ENCODE assay signal across 8 mouse cellular contexts in genomic region chr13:67399183-67399903, GRCm38 (mm10). TPM values are rescaled to one million over a fixed set of nuclear protein-coding genes. Genes with fewer than 3 reads are reported as not detected.
DNase-seq lines count a peak whose midpoint lies in the region; ATAC-seq and TF ChIP-seq lines count a peak whose summit lies in the region.
"Not testable (repeated sequence)": the region's sequence is repeated elsewhere in the genome, so short reads cannot be mapped to it uniquely, and the experiment has no call there.

Gene Zfp429, minus strand, starts transcription at chr13:67399819.

- peak; percentile 94 for ATAC-seq in heart, embryonic 13.5 days (ENCODE audit: extremely low read depth, insufficient number of reproducible peaks, low FRiP score, low TSS enrichment)
- ATAC-seq in kidney, postnatal 0 days (replicated peaks; ENCODE audit: low FRiP score, low read depth), result peak; percentile 93
- ATAC-seq in monocyte, adult 5-6 weeks (replicated peaks; ENCODE audit: insufficient number of reproducible peaks, low FRiP score, low TSS enrichment, poor library complexity, severe bottlenecking), result peak; percentile 94

- not testable (repeated sequence) for H3K36me3 ChIP-seq in C2C12 (ENCODE audit: control insufficient read depth, insufficient read depth); kidney, postnatal 0 days (ENCODE audit: insufficient read depth, low read length); liver, adult 2 months (ENCODE audit: control insufficient read depth, insufficient read depth, low read length)
- peaks cover 12% of the 10 kb centered on the region for H3K36me3 ChIP-seq in heart, embryonic 13.5 days

- not testable (repeated sequence) for H3K9me3 ChIP-seq in heart, embryonic 13.5 days; kidney, postnatal 0 days (replicated peaks; ENCODE audit: low read length)

- peak within 1 kb of the TSS; percentile 49 for H3ac ChIP-seq in C2C12 (ENCODE audit: control insufficient read depth, insufficient read length, low read depth)

- H3K27ac ChIP-seq in heart, embryonic 13.5 days (replicated peaks), result not testable (repeated sequence)
- H3K27ac ChIP-seq in kidney, postnatal 0 days, result peak within 1 kb of the TSS; percentile 36; the same call in 1 of the 2 replicates
- peak within 1 kb of the TSS; percentile 17; the same call in 1 of the 2 replicates for H3K27ac ChIP-seq in liver, adult 2 months (replicated peaks; ENCODE audit: insufficient read depth, low read depth, low read length)

- H3K9ac ChIP-seq in heart, embryonic 13.5 days, result peak within 1 kb of the TSS; percentile 85
- peak within 1 kb of the TSS; percentile 57 for H3K9ac ChIP-seq in kidney, postnatal 0 days (ENCODE audit: low read depth, low read length)
- H3K9ac ChIP-seq in liver, adult 2 months (ENCODE audit: low read depth, low read length), result peak within 1 kb of the TSS; percentile 61

- TF ChIP-seq CTCF in C2C12 (IDR thresholded peaks at IDR 0.05; ENCODE audit: control insufficient read depth, insufficient read depth, insufficient read length); kidney, postnatal 0 days (IDR thresholded peaks at IDR 0.05; ENCODE audit: low read depth); liver, adult 2 months (IDR thresholded peaks at IDR 0.05; ENCODE audit: low read depth, low read length): not testable (repeated sequence)

- not testable (repeated sequence) for H3K27me3 ChIP-seq in C2C12 (ENCODE audit: control insufficient read depth, insufficient read depth, insufficient read length); heart, embryonic 13.5 days (replicated peaks); kidney, postnatal 0 days (ENCODE audit: insufficient read depth, low read length); liver, adult 2 months (ENCODE audit: control insufficient read depth, insufficient read depth, low read length)

- DNase-seq in c-Kit-negative CD71-positive TER-119-positive erythroid progenitor cells, embryonic 14.5 days (ENCODE audit: low read depth, low spot score), result peak; percentile 32
- peak; percentile 34 for DNase-seq in fibroblast of lung, adult 2 months (ENCODE audit: low read depth)
- peak; percentile 83 for DNase-seq in kidney, postnatal 0 days (ENCODE audit: low spot score)
- peak; percentile 57 for DNase-seq in liver, adult 2 months (ENCODE audit: extremely low read depth, low read depth, low spot score)
- peak; percentile 78 to 82 for DNase-seq in spleen, postnatal 36 days (ENCODE audit: low spot score in 2 of 2)

- H3K4me3 ChIP-seq in C2C12 (ENCODE audit: insufficient read depth, poor library complexity, severe bottlenecking), result peak within 1 kb of the TSS; percentile 21
- peak within 1 kb of the TSS; percentile 76 for H3K4me3 ChIP-seq in heart, embryonic 13.5 days
- H3K4me3 ChIP-seq in kidney, postnatal 0 days (replicated peaks; ENCODE audit: low read depth, low read length), result peak within 1 kb of the TSS; percentile 54
- peak within 1 kb of the TSS; percentile 53 for H3K4me3 ChIP-seq in liver, adult 2 months (ENCODE audit: insufficient read depth, low read depth, low read length)

- WGBS in heart, embryonic 13.5 days, result 6% methylated on average over 16 of the region's 16 CpGs
- 3% methylated on average over 14 of the region's 16 CpGs for WGBS in kidney, postnatal 0 days
- 4% methylated on average over 16 of the region's 16 CpGs for WGBS in liver, adult 2 months

- H3K4me1 ChIP-seq in heart, embryonic 13.5 days; kidney, postnatal 0 days (replicated peaks; ENCODE audit: insufficient read depth, low read length); liver, adult 2 months (ENCODE audit: control insufficient read depth, insufficient read depth, low read length): not testable (repeated sequence)

- not testable (repeated sequence) for TF ChIP-seq POLR2A in liver, adult 2 months (IDR thresholded peaks at IDR 0.05; ENCODE audit: extremely low read depth, insufficient read depth, low read length)

- not testable (repeated sequence) for H3K79me3 ChIP-seq in C2C12 (ENCODE audit: low read depth)

- H3K79me2 ChIP-seq in C2C12 (ENCODE audit: control insufficient read depth, insufficient read depth); liver, adult 2 months (ENCODE audit: control insufficient read depth, insufficient read depth, low read length): not testable (repeated sequence)

- H3K4me2 ChIP-seq in heart, embryonic 13.5 days, result peak within 1 kb of the TSS; percentile 68
- H3K4me2 ChIP-seq in kidney, postnatal 0 days (ENCODE audit: low read length), result peak within 1 kb of the TSS; percentile 63

RNA-seq across cellular contexts. Expression of gene Zfp429, which starts in this region (rescaled TPM):
- polyA plus RNA-seq in C2C12 (2012; fragmentation: generic; extraction: Trizol), result 1.4 TPM
- 2.9 and 4.4 TPM in 2 replicates for polyA plus RNA-seq in heart, embryonic 13.5 days (2015; fragmentation: Nextera tagmentation; extraction: Ambion mirVana)
- 5.4 and 7.8 TPM in 2 replicates for polyA plus RNA-seq in kidney, postnatal 0 days (2015; fragmentation: Nextera tagmentation; extraction: Ambion mirVana)
- 3.0 TPM in 2 replicates for total RNA-seq in liver, adult 2 months (2014; rRNA removed)
- 0.69 and 1.00 TPM in 2 replicates for polyA plus RNA-seq in liver, adult 2 months (2012; rRNA removed)
- 11.6 to 19.8 TPM (median 18.6 TPM) in 3 replicates for total RNA-seq in monocyte, adult 5-6 weeks (2017)

Comparison
In these comparisons a context has a peak if more than half of its experiments do, and no peak if none do; other contexts are left out.
1. H3K4me3 ChIP-seq: peak in every context shown above with its lines; median percentile 76 in heart, embryonic 13.5 days; 54 in kidney, postnatal 0 days; 53 in liver, adult 2 months; 21 in C2C12.
2. DNase-seq: peak in every context shown above with its lines; median percentile 83 in kidney, postnatal 0 days; 80 in spleen, postnatal 36 days; 57 in liver, adult 2 months; 34 in fibroblast of lung, adult 2 months; 32 in c-Kit-negative CD71-positive TER-119-positive erythroid progenitor cells, embryonic 14.5 days.